Mouse (Mus musculus): ENCODE data around the gene Esam.

Esam gene

DNA sequence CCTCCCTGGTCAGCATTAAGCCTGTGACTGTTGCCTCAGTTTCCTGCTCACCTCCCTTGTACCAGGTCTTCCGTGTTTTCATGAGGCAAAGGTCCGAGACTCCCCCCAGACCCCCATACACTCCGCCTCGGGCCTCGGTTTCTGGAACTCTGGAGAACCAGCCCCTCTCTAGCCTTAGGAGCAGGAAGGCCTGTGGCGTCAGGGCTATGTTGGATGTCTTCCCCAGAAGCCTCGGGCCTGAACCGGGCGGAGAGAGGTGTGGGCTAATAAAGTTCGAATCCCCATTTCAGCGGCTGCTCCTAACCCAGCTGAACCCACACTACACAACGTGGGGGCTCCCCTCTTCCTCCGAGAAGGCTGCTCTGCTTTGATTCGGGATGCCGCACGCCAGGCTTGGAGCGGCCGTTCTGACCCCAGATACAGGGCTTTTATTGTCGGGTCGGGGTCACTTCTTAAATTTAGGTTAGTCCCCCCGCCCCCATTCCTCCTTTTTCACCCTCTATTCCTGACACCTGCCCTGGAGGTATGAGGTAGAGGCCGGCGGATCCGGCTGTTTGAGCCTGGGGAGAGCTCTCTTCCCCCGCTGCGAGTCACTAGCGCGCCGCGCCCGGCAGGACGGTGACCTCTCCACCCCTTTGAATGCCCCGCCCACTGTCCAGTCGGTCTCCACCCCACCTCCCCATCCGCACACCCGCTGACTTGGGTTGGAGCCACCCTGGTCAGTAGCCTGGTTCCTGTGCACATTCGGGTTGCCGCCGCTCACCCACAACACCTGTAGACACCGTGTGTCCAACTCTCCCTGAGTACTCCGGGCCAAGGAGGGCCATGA lies at the start of gene Esam:
Gene Esam (plus strand): TSS at position 683 of the 829 bp plus-strand sequence.
- DNase-seq (ENCODE audit: low read depth in 1 of 2, low spot score in 2 of 2) = no peak

- DNase-seq (ENCODE audit: low read depth in 1 of 2, low spot score in 2 of 2) = no peak
These were observed 42.7 kb upstream of the Esam start for GRCm38 (mm10) chr9:37485146-37485545.

- no peak for DNase-seq (ENCODE audit: low read depth in 1 of 2, low spot score in 2 of 2)
These were observed 39.8 kb upstream of the Esam start for GRCm38 (mm10) chr9:37488041-37488440.

DNA sequence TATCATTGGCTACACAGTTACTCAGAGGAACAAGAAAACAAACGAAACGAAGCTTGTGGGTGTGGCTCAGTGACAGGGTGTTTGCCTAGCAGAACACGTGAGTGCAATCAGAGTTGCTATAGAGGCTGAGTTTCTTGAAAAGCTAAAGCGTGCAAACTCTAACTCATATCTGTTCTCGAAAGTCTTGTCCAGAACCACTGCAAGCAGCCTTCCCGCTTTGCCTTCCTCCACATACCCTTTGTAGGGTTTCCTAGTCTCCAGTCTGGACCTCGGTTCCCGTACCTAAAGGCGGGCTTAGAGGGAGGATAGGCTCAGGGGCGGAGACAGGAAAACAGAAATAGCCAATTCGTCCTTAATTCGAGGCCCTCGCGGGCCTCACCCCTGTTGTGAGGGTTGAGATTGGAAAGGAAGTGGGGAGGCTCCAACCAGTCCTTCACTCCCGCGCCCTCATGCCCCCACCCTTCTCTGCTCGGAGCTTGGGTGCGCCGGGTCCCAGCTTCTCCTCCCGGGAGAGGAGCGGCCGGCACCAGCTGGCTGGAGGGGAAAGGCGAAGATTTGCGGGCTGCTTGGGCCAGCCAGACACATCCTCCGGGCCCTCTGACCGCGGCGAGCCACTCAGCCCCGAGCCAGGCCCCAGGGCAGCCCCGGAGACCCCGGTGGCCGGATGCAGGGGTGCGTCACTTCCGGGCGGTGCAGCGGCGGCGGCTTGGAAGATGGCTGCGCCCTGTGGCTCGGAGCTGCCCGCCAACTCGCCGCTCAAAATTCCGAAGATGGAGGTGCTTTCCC lies 39.1 kb upstream of the Esam start, which contains the start of gene Msantd2:
Gene Msantd2 (plus strand): TSS at position 709 of the 786 bp plus-strand sequence.
- peak; percentile 71 to 85 for DNase-seq (ENCODE audit: low read depth in 1 of 2, low spot score in 2 of 2)

DNA sequence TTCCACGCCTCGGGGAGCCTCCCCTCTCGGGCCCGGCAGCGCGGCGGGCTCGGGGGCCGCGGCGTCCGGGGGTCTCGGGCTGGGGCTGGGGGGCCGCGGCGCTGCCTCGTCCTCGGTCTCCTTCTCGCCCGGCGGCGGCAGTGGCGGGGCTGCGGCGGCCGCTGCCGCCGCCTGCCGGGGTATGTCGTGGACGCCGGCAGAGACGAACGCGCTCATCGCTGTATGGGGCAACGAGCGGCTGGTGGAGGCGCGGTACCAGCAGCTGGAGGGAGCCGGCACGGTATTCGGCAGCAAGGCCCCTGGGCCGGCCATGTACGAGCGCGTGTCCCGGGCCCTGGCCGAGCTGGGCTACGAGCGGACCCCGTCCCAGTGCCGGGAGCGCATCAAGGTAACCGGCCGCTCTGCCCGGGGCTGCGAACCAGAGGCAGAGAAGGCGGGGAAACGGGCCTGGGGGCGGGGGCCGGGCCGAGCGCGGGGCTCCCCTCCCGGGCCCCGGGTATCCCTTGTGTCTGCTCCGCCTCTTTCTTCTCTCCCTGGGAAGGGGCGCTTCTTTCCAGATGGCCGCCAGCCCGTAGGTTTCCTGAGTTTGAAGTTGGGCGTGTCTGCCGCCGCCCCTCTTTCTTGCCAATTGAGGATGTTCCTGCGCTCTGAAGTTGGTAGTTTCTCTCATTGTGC lies 38.3 kb upstream of the Esam start:
- DNase-seq (ENCODE audit: low read depth in 1 of 2, low spot score in 2 of 2) = peak in 1 of 2 experiments; percentile 2

DNA sequence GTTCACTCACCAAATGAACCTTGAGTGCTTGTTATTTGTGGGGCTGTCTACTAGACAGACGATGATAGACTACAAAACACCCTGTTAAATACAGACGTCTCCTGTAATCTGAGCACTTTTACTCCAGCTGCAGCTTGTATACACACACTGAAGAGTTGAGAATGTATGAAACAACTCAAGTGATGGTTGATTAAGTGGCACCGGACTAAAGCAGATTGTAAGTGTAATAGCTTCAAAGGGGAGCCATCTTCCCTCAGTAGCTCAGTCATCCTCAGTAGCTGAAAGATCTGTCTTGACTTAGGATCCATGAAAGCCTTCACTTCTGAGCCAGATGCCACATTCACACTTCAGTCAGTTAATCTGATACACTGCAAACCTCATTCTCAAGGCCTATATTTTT lies 32.1 kb upstream of the Esam start:
- no peak for DNase-seq (ENCODE audit: low read depth in 1 of 2, low spot score in 2 of 2)

DNA sequence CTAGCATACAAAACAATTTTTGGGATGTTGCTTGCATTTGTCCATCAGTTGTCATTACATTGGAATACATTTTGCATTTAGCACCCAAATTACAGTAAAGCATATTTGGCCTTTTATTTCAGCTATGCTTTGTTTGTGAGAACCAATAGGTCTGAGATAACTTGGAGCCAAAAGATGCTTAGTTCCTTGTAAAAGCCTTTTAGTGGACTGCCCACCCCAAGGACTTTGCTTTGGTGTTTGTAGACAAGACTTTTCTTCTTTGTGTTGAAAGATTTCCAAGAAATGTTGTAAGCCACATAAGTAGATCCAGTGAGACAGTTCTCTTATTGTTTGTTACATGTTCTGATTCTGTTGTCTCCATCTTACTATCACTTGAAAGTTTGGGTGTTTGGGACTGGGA lies 31.6 kb upstream of the Esam start:
- no peak for DNase-seq (ENCODE audit: low read depth in 1 of 2, low spot score in 2 of 2)

GRCm38 (mm10) chr9:37500201-37500600 lies 27.7 kb upstream of the Esam start:
- no peak for DNase-seq (ENCODE audit: low read depth in 1 of 2, low spot score in 2 of 2)

DNA sequence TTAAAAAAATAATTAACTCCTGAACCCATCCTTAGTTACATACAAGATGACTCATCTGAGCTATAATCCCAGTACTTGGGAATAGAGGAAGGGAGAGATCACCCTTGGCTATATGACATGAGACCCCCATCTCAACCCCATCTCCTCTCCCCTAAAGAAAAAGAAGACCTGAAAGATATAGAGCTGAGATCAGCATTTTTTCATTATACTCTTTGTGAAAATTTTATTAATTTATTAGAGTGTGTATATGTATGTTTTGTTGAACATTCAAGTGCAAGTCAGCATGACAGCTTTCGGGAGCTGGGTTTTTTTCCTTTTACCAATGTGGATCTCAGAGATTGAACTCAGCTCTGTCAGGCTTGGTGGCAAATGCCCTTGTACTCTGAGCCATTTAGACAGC lies 26.7 kb upstream of the Esam start:
- DNase-seq (ENCODE audit: low read depth in 1 of 2, low spot score in 2 of 2) = no peak

GRCm38 (mm10) chr9:37504348-37504747 lies 23.5 kb upstream of the Esam start:
- DNase-seq (ENCODE audit: low read depth in 1 of 2, low spot score in 2 of 2) = no peak

- no peak for DNase-seq (ENCODE audit: low read depth in 1 of 2, low spot score in 2 of 2)
These were observed 21.9 kb upstream of the Esam start for GRCm38 (mm10) chr9:37506023-37506422.

DNA sequence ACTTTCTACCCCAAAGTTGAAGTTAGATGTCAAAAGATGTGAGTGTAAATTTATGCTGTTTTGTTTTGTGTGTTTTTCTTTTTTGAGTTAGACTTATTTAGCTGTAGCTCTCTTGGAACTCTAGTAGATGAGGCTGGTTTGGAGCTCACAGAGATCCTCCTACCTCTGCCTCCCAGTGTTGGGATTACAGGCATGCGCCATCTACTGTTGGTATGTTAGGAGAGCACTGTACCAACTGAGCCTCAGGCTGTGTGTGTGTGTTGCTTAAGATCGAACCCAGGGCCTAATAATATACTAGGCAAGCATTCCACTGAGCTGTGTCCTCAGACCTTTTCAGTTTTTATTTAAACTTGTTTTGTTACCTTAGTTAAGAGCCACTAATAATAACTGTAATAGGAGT lies 15.8 kb upstream of the Esam start:
- DNase-seq (ENCODE audit: low read depth in 1 of 2, low spot score in 2 of 2) = no peak

DNA sequence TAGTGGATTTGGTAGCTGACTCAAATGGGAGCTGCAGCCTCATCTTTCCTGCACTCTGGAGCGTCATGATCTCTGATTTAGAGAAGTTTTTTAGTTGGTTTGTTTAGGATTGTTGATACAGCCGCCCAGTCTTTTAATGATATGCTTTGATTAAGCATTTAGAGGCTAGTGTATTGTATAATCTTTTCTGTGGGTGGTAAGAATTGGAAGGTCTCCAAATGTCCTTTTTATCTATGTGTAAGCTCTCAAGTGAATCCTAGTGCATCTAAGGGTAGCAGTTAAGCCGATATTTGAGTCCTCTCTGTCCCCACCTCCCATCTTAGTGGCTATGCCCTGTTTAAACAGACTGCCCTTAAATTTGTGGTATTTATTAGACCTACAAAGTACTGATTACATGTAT lies 13.4 kb upstream of the Esam start:
- DNase-seq (ENCODE audit: low read depth in 1 of 2, low spot score in 2 of 2) = no peak

DNA sequence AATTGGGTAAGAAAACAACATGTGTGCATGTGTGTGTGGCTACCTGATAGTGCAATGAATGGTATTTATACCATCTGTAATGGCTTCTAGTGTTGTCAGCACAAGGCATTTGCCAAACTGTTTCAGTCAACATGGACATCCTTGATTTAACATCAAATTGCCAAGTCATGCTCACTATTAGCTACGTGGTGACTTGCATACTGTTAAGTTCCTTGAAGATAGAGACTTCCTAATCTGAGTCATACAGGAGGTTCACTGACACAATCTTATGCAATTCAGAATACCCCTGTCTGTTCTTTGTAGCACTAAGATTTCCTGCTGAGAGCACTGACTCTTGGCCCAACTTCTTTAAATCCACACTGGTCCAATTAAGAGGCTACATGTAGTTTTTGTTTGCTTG lies 10.4 kb upstream of the Esam start:
- DNase-seq (ENCODE audit: low read depth in 1 of 2, low spot score in 2 of 2) = no peak

DNA sequence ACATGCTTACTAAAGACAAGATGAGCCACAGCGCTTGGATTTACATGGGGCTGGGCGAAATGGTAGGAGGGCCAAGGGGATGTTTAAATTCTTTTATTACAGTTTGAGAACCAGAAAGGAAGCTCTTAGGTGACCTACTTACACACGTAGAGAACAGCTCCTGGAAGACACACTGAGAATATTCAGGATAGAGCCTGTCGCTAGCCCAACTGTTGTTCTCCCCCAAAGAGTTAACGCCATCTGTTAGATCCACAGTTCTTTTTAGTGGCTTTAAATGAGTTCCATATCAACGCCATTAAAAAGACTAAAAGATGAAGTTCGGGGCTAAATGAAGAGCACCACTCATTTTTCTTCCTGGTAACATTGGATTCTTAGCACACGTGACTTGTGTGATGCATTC lies 8.9 kb upstream of the Esam start:
- no peak for DNase-seq (ENCODE audit: low read depth in 1 of 2, low spot score in 2 of 2)

- DNase-seq (ENCODE audit: low read depth in 1 of 2, low spot score in 2 of 2) = no peak
These were observed 7.9 kb upstream of the Esam start for GRCm38 (mm10) chr9:37519995-37520394.

DNA sequence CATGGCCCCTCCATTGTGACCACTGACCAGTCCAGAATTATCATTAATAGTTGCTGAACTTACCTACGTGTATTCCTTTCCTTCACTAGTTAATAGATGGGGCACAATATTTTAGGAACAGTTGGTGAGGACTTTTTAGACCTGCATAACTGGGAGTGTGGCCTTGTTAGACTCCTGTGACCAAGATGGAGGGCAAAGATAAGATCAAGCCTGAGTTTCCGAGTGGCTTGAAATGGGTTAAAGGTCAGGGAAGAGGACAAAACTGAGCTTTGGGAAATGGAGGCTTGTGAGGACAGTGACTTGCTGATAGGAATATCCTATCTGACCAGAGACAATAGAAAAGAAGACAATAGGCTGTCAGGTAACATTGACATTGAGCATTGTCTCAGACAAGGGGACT lies 2.4 kb upstream of the Esam start:
- no peak for DNase-seq (ENCODE audit: low read depth in 1 of 2, low spot score in 2 of 2)

GRCm38 (mm10) chr9:37526443-37527395 lies 1.2 kb upstream of the Esam start:
- DNase-seq (ENCODE audit: low read depth in 1 of 2, low spot score in 2 of 2) = no peak

- no peak for DNase-seq (ENCODE audit: low read depth in 1 of 2, low spot score in 2 of 2)
These were observed 520 bp downstream of the Esam start for GRCm38 (mm10) chr9:37528225-37528970.

Measured in monocyte, adult 2 months (primary cell).